Mouse (Mus musculus): ENCODE measurements around the gene Ostf1. TPM values are rescaled to one million over a fixed set of nuclear protein-coding genes. Genes with fewer than 3 reads are reported as not detected.

The Ostf1 gene
- total and polyA plus RNA-seq, 2 experiments from 2014 or later: 17.7 to 32.8 TPM

- no peaks in the 10 kb centered on the region for H3K9me3 ChIP-seq (ENCODE audit: low read length)
- H3K4me3 ChIP-seq (ENCODE audit: low read depth, low read length): no peak overlapping the region
- no peak overlapping the region for H3K9ac ChIP-seq (replicated peaks; ENCODE audit: low read length, poor library complexity, severe bottlenecking)
- WGBS: 91% methylated on average over 16 of the region's 16 CpGs
- no peak overlapping the region for H3K4me2 ChIP-seq (ENCODE audit: low read depth, low read length, poor library complexity, severe bottlenecking)
- DNase-seq (ENCODE audit: low spot score) (no peak), ATAC-seq (ENCODE audit: low FRiP score) (no peak)
- TF ChIP-seq CTCF (IDR thresholded peaks at IDR 0.05): no peak
- no peak overlapping the region for H3K27ac ChIP-seq (ENCODE audit: low read depth, low read length)
- H3K4me1 ChIP-seq (ENCODE audit: insufficient read depth, low read length): no peaks in the 10 kb centered on the region
- H3K27me3 ChIP-seq (ENCODE audit: insufficient read depth, low read length): no peaks in the 10 kb centered on the region
- no peaks in the 10 kb centered on the region for H3K36me3 ChIP-seq (ENCODE audit: insufficient read depth, low read length)
Observed at GRCm38 (mm10) chr19:18581046-18581445, 50.6 kb downstream of the Ostf1 start.

DNA sequence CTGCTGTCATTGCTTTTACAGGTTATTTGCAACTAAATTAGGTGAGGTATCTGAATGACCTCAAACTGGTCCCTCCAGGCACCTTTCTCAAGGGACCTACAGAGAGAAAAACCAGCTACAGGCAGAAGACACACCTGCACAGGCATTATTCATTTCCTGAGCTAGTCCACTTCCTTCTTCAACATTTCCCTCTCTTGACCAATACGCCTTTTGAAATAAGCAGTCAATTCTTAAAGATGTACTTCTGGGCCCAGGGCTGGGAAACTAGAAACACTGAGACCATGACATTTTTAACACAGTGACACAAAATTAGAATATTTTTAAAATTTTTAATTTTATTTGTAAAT, 52.6 kb downstream of the Ostf1 start:
- Histone ChIP-seq H3K4me2 (ENCODE audit: low read depth, low read length, poor library complexity, severe bottlenecking) (no peak overlapping the region), H3K4me1 (ENCODE audit: insufficient read depth, low read length) (no peaks in the 10 kb centered on the region), H3K36me3 (ENCODE audit: insufficient read depth, low read length) (no peaks in the 10 kb centered on the region), H3K27ac (ENCODE audit: low read depth, low read length) (no peak overlapping the region), H3K9me3 (ENCODE audit: low read length) (no peaks in the 10 kb centered on the region), H3K9ac (replicated peaks; ENCODE audit: low read length, poor library complexity, severe bottlenecking) (no peak overlapping the region), H3K27me3 (ENCODE audit: insufficient read depth, low read length) (no peaks in the 10 kb centered on the region), H3K4me3 (ENCODE audit: low read depth, low read length) (no peak overlapping the region)
- 97% methylated on average over 1 of the region's 1 CpGs for WGBS
- DNase-seq (ENCODE audit: low spot score) (no peak), ATAC-seq (ENCODE audit: low FRiP score) (no peak)
- TF ChIP-seq CTCF (IDR thresholded peaks at IDR 0.05): no peak

GRCm38 (mm10) chr19:18578216-18579011, 53.2 kb downstream of the Ostf1 start:
- Histone ChIP-seq H3K4me2 (ENCODE audit: low read depth, low read length, poor library complexity, severe bottlenecking) (no peak overlapping the region), H3K4me3 (ENCODE audit: low read depth, low read length) (no peak overlapping the region), H3K9me3 (ENCODE audit: low read length) (no peaks in the 10 kb centered on the region), H3K27ac (ENCODE audit: low read depth, low read length) (no peak overlapping the region), H3K27me3 (ENCODE audit: insufficient read depth, low read length) (no peaks in the 10 kb centered on the region), H3K4me1 (ENCODE audit: insufficient read depth, low read length) (no peaks in the 10 kb centered on the region), H3K9ac (replicated peaks; ENCODE audit: low read length, poor library complexity, severe bottlenecking) (no peak overlapping the region), H3K36me3 (ENCODE audit: insufficient read depth, low read length) (no peaks in the 10 kb centered on the region)
- WGBS: 66% methylated on average over 17 of the region's 17 CpGs
- DNase-seq (ENCODE audit: low spot score) (no peak), ATAC-seq (ENCODE audit: low FRiP score) (no peak)
- no peak for TF ChIP-seq CTCF (IDR thresholded peaks at IDR 0.05)

GRCm38 (mm10) chr19:18577348-18577747, 54.3 kb downstream of the Ostf1 start:
- Histone ChIP-seq H3K9me3 (ENCODE audit: low read length) (no peaks in the 10 kb centered on the region), H3K4me2 (ENCODE audit: low read depth, low read length, poor library complexity, severe bottlenecking) (no peak overlapping the region), H3K27ac (ENCODE audit: low read depth, low read length) (no peak overlapping the region), H3K4me3 (ENCODE audit: low read depth, low read length) (no peak overlapping the region), H3K4me1 (ENCODE audit: insufficient read depth, low read length) (no peaks in the 10 kb centered on the region), H3K36me3 (ENCODE audit: insufficient read depth, low read length) (no peaks in the 10 kb centered on the region), H3K9ac (replicated peaks; ENCODE audit: low read length, poor library complexity, severe bottlenecking) (no peak overlapping the region), H3K27me3 (ENCODE audit: insufficient read depth, low read length) (no peaks in the 10 kb centered on the region)
- WGBS: 78% methylated on average over 5 of the region's 5 CpGs
- TF ChIP-seq CTCF (IDR thresholded peaks at IDR 0.05): no peak
- no peak for ATAC-seq (ENCODE audit: low FRiP score)
- DNase-seq (ENCODE audit: low spot score): no peak

- Histone ChIP-seq H3K27me3 (ENCODE audit: insufficient read depth, low read length) (no peaks in the 10 kb centered on the region), H3K36me3 (ENCODE audit: insufficient read depth, low read length) (no peaks in the 10 kb centered on the region), H3K4me3 (ENCODE audit: low read depth, low read length) (no peak overlapping the region), H3K27ac (ENCODE audit: low read depth, low read length) (no peak overlapping the region), H3K4me2 (ENCODE audit: low read depth, low read length, poor library complexity, severe bottlenecking) (no peak overlapping the region), H3K9ac (replicated peaks; ENCODE audit: low read length, poor library complexity, severe bottlenecking) (no peak overlapping the region), H3K4me1 (ENCODE audit: insufficient read depth, low read length) (no peaks in the 10 kb centered on the region), H3K9me3 (ENCODE audit: low read length) (no peaks in the 10 kb centered on the region)
- ATAC-seq (ENCODE audit: low FRiP score) (no peak), DNase-seq (ENCODE audit: low spot score) (no peak)
- WGBS: 93% methylated on average over 3 of the region's 3 CpGs
- TF ChIP-seq CTCF (IDR thresholded peaks at IDR 0.05): no peak
Observed at GRCm38 (mm10) chr19:18575891-18576290, 55.7 kb downstream of the Ostf1 start.

DNA sequence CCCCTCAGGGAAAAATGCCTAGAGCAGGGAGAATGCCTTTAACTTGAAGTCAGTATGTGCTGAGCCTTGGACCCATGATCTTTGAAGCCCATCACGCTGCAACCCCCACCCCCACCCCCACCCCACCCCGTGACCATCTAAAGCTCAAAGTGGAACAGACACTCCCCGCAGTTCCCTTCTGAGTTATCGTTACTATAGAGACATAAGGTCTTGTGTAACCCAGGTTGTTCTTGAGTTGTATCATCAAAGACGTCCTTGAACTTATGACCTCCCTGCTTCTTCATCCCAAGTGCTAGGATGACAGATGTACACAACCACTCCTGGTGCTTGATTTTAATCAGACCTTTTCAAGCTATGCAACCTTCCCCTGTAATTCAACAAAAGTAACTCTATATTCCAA, 57.7 kb downstream of the Ostf1 start:
- no peak for ATAC-seq (ENCODE audit: low FRiP score)
- 93% methylated on average over 5 of the region's 5 CpGs for WGBS
- H3K4me1 ChIP-seq (ENCODE audit: insufficient read depth, low read length): no peaks in the 10 kb centered on the region
- no peak for TF ChIP-seq CTCF (IDR thresholded peaks at IDR 0.05)
- H3K4me2 ChIP-seq (ENCODE audit: low read depth, low read length, poor library complexity, severe bottlenecking): no peak overlapping the region
- no peak for DNase-seq (ENCODE audit: low spot score)
- no peak overlapping the region for H3K9ac ChIP-seq (replicated peaks; ENCODE audit: low read length, poor library complexity, severe bottlenecking)
- H3K27me3 ChIP-seq (ENCODE audit: insufficient read depth, low read length): no peaks in the 10 kb centered on the region
- no peaks in the 10 kb centered on the region for H3K36me3 ChIP-seq (ENCODE audit: insufficient read depth, low read length)
- H3K9me3 ChIP-seq (ENCODE audit: low read length): no peaks in the 10 kb centered on the region
- no peak overlapping the region for H3K27ac ChIP-seq (ENCODE audit: low read depth, low read length)
- no peak overlapping the region for H3K4me3 ChIP-seq (ENCODE audit: low read depth, low read length)

Measured in midbrain, postnatal 0 days (tissue).